Mouse (Mus musculus) forebrain, embryonic 11.5 days (tissue): ENCODE data around the gene Phlpp1. TPM values are rescaled to one million over a fixed set of nuclear protein-coding genes. Genes with fewer than 3 reads are reported as not detected.

ENCODE experiments used
- ATAC-seq: fragments of 200-750 bp; cut with Nextera tagmentation; replicated peaks from 2 replicates; pipeline ENCODE4 v1.8.0; 2017; ENCODE audit warnings: moderate TSS enrichment; ENCODE audit not compliant: low FRiP score
- DNase-seq: peaks from one replicate; pipeline ENCODE4 v3.0.0-alpha.2; 2017; ENCODE audit warnings: low spot score
- H3K27ac ChIP-seq: fragments of 300-500 bp; sonication (generic); 2 replicates; pipeline ENCODE4 v1.5.1; 2014; ENCODE audit warnings: low read depth, low read length
- H3K27me3 ChIP-seq: fragments of 300-500 bp; sonication (generic); 2 replicates; pipeline ENCODE4 v1.6.1; 2014; ENCODE audit warnings: mild to moderate bottlenecking, low read length, mixed read lengths; ENCODE audit not compliant: control insufficient read depth, insufficient read depth
- H3K36me3 ChIP-seq: fragments of 300-500 bp; sonication (generic); 2 replicates; pipeline ENCODE4 v1.6.1; 2014; ENCODE audit warnings: mild to moderate bottlenecking, low read length, moderate library complexity, mixed read lengths; ENCODE audit not compliant: control insufficient read depth, insufficient read depth
- H3K4me1 ChIP-seq: fragments of 300-500 bp; sonication (generic); replicated peaks from 2 replicates; pipeline ENCODE4 v1.6.1; 2014; ENCODE audit warnings: low read length, mixed read lengths; ENCODE audit not compliant: control insufficient read depth, insufficient read depth
- H3K4me2 ChIP-seq: fragments of 300-500 bp; sonication (generic); 2 replicates; pipeline ENCODE4 v1.6.1; 2014; ENCODE audit warnings: low read depth, mild to moderate bottlenecking, low read length, moderate library complexity, mixed read lengths; ENCODE audit not compliant: severe bottlenecking
- H3K4me3 ChIP-seq: fragments of 300-500 bp; sonication (generic); 2 replicates; pipeline ENCODE4 v1.5.1; 2014; ENCODE audit warnings: low read depth, low read length
- H3K9ac ChIP-seq: fragments of 300-500 bp; sonication (generic); 2 replicates; pipeline ENCODE4 v1.6.1; 2014; ENCODE audit warnings: low read length
- H3K9me3 ChIP-seq: fragments of 300-500 bp; sonication (generic); 2 replicates; pipeline ENCODE4 v1.6.1; 2016; ENCODE audit warnings: low read length, mixed read lengths; ENCODE audit not compliant: control insufficient read depth
- WGBS: fragments of 180-500 bp; shearing (Covaris S2); extraction: QIAGEN DNeasy Blood & Tissue Kit; methylation state at CpG from one replicate; pipeline ENCODE4 v1.1.7; 2014; 5-methylcytosine and 5-hydroxymethylcytosine counted together
- polyA plus RNA-seq: library from polyadenylated mRNA; unstranded; fragments of >200 nt; fragmentation: Nextera tagmentation; extraction: Ambion mirVana; gene quantifications from 2 replicates; pipeline ENCODE4 v1.2.1, GENCODE M21; 2014

Phlpp1 gene
- polyA plus RNA-seq, 1 experiment from 2014 or later: 9.7 TPM

GRCm38 (mm10) chr1:106254047-106254446 lies 82.5 kb downstream of the Phlpp1 start:
- Histone ChIP-seq H3K27me3 (no peaks in the 10 kb centered on the region), H3K9me3 (no peaks in the 10 kb centered on the region), H3K4me1 (no peaks in the 10 kb centered on the region), H3K4me2 (no peak overlapping the region), H3K9ac (no peak overlapping the region), H3K36me3 (no peaks in the 10 kb centered on the region), H3K27ac (no peak overlapping the region), H3K4me3 (no peak overlapping the region)
- WGBS: 94% methylated on average over 1 of the region's 1 CpGs
- no peak for DNase-seq
- no peak for ATAC-seq

- H3K9ac ChIP-seq: no peak overlapping the region
- no peaks in the 10 kb centered on the region for H3K36me3 ChIP-seq
- H3K9me3 ChIP-seq: no peaks in the 10 kb centered on the region
- H3K4me1 ChIP-seq: no peaks in the 10 kb centered on the region
- DNase-seq (no peak), ATAC-seq (no peak)
- no peak overlapping the region for H3K4me2 ChIP-seq
- 100% methylated on average over 1 of the region's 1 CpGs for WGBS
- H3K27ac ChIP-seq: no peak overlapping the region
- H3K4me3 ChIP-seq: no peak overlapping the region
- no peaks in the 10 kb centered on the region for H3K27me3 ChIP-seq
Measured at GRCm38 (mm10) chr1:106257176-106257575, 85.6 kb downstream of the Phlpp1 start.

- ATAC-seq: no peak
- 93% methylated on average over 6 of the region's 6 CpGs for WGBS
- no peaks in the 10 kb centered on the region for H3K36me3 ChIP-seq
- no peak overlapping the region for H3K4me3 ChIP-seq
- no peak overlapping the region for H3K4me2 ChIP-seq
- H3K9me3 ChIP-seq: no peaks in the 10 kb centered on the region
- H3K27ac ChIP-seq: no peak overlapping the region
- DNase-seq: no peak
- H3K9ac ChIP-seq: no peak overlapping the region
- no peaks in the 10 kb centered on the region for H3K27me3 ChIP-seq
- H3K4me1 ChIP-seq: no peaks in the 10 kb centered on the region; the same call in 1 of the 2 replicates
Measured at GRCm38 (mm10) chr1:106268028-106268799, 96.7 kb downstream of the Phlpp1 start.

- H3K9me3 ChIP-seq: no peaks in the 10 kb centered on the region
- H3K9ac ChIP-seq: no peak overlapping the region
- no peaks in the 10 kb centered on the region for H3K36me3 ChIP-seq
- 68% methylated on average over 4 of the region's 4 CpGs for WGBS
- no peak for ATAC-seq
- no peak overlapping the region for H3K4me2 ChIP-seq
- no peaks in the 10 kb centered on the region; the same call in 1 of the 2 replicates for H3K4me1 ChIP-seq
- H3K27ac ChIP-seq: no peak overlapping the region
- no peaks in the 10 kb centered on the region for H3K27me3 ChIP-seq
- DNase-seq: no peak
- H3K4me3 ChIP-seq: no peak overlapping the region
Measured at GRCm38 (mm10) chr1:106269337-106269736, 97.8 kb downstream of the Phlpp1 start.

- ATAC-seq: no peak
- no peak for DNase-seq
- WGBS: 48% methylated on average over 2 of the region's 2 CpGs
Measured at GRCm38 (mm10) chr1:106272916-106273315, 101.4 kb downstream of the Phlpp1 start.

GRCm38 (mm10) chr1:106273801-106274200 lies 102.2 kb downstream of the Phlpp1 start:
- WGBS: 88% methylated on average over 6 of the region's 6 CpGs
- ATAC-seq: no peak
- Histone ChIP-seq H3K9me3 (no peaks in the 10 kb centered on the region), H3K9ac (no peak overlapping the region), H3K4me2 (no peak overlapping the region), H3K36me3 (no peaks in the 10 kb centered on the region), H3K4me1 (peaks cover 3% of the 10 kb centered on the region; the same call in 1 of the 2 replicates), H3K4me3 (no peak overlapping the region), H3K27me3 (no peaks in the 10 kb centered on the region), H3K27ac (no peak overlapping the region)
- DNase-seq: no peak

More at GRCm38 (mm10) chr1:106272916-106273315, 101.4 kb downstream of the Phlpp1 start:
- peaks cover 3% of the 10 kb centered on the region; the same call in 1 of the 2 replicates for H3K4me1 ChIP-seq
- 0 out of 2 replicates have a peak overlapping the region, but pooled peaks have one; percentile 9 for H3K9ac ChIP-seq
- H3K9me3 ChIP-seq: no peaks in the 10 kb centered on the region
- no peak overlapping the region for H3K4me2 ChIP-seq
- no peaks in the 10 kb centered on the region for H3K36me3 ChIP-seq
- H3K27me3 ChIP-seq: no peaks in the 10 kb centered on the region
- no peak overlapping the region for H3K27ac ChIP-seq
- H3K4me3 ChIP-seq: no peak overlapping the region

GRCm38 (mm10) chr1:106274561-106275001 lies 103.0 kb downstream of the Phlpp1 start:
- Histone ChIP-seq H3K9me3 (no peaks in the 10 kb centered on the region), H3K4me1 (peaks cover 3% of the 10 kb centered on the region; the same call in 1 of the 2 replicates), H3K27ac (no peak overlapping the region), H3K4me3 (no peak overlapping the region), H3K27me3 (no peaks in the 10 kb centered on the region), H3K36me3 (no peaks in the 10 kb centered on the region), H3K4me2 (no peak overlapping the region), H3K9ac (no peak overlapping the region)
- ATAC-seq (no peak; the same call in 1 of the 2 replicates), DNase-seq (no peak)
- WGBS: 56% methylated on average over 10 of the region's 10 CpGs

GRCm38 (mm10) chr1:106275142-106275541 lies 103.6 kb downstream of the Phlpp1 start:
- no peaks in the 10 kb centered on the region for H3K36me3 ChIP-seq
- no peak overlapping the region for H3K4me2 ChIP-seq
- no peak overlapping the region for H3K27ac ChIP-seq
- H3K4me3 ChIP-seq: no peak overlapping the region
- H3K9me3 ChIP-seq: no peaks in the 10 kb centered on the region
- H3K4me1 ChIP-seq: peaks cover 3% of the 10 kb centered on the region; the same call in 1 of the 2 replicates
- ATAC-seq (no peak), DNase-seq (no peak)
- 91% methylated on average over 4 of the region's 4 CpGs for WGBS
- no peak overlapping the region for H3K9ac ChIP-seq
- H3K27me3 ChIP-seq: no peaks in the 10 kb centered on the region

- no peak overlapping the region for H3K9ac ChIP-seq
- H3K27ac ChIP-seq: no peak overlapping the region
- H3K4me3 ChIP-seq: no peak overlapping the region
- H3K27me3 ChIP-seq: no peaks in the 10 kb centered on the region
- no peaks in the 10 kb centered on the region for H3K9me3 ChIP-seq
- peaks cover 3% of the 10 kb centered on the region; the same call in 1 of the 2 replicates for H3K4me1 ChIP-seq
- H3K4me2 ChIP-seq: no peak overlapping the region
- H3K36me3 ChIP-seq: no peaks in the 10 kb centered on the region
- ATAC-seq: no peak
- WGBS: 88% methylated on average over 7 of the region's 7 CpGs
- no peak for DNase-seq
Measured at GRCm38 (mm10) chr1:106275731-106276130, 104.2 kb downstream of the Phlpp1 start.
